Mouse (Mus musculus) retina, adult 2 months (tissue): Measurements from ENCODE around the gene Gtpbp3.
"Not testable (repeated sequence)": the region's sequence is repeated elsewhere in the genome, so short reads cannot be mapped to it uniquely, and the experiment has no call there.

Source experiments
- DNase-seq: peaks from one replicate; pipeline ENCODE4 v3.0.0-alpha.2; 2012; ENCODE audit warnings: low read depth, low spot score

Gene Gtpbp3

GRCm38 (mm10) chr8:71497077-71497645 lies 9.3 kb downstream of the Gtpbp3 start:
- DNase-seq = no peak

- no peak for DNase-seq
Measured at GRCm38 (mm10) chr8:71497881-71498501, 10.1 kb downstream of the Gtpbp3 start.

- DNase-seq = no peak
Measured at GRCm38 (mm10) chr8:71498816-71499690, 11.2 kb downstream of the Gtpbp3 start.

- no peak for DNase-seq
Measured at GRCm38 (mm10) chr8:71504349-71504748, 16.4 kb downstream of the Gtpbp3 start.

- DNase-seq = no peak
Measured at GRCm38 (mm10) chr8:71505326-71505725, 17.4 kb downstream of the Gtpbp3 start.

GRCm38 (mm10) chr8:71505979-71506378 lies 18.1 kb downstream of the Gtpbp3 start:
- DNase-seq = no peak

- peak; percentile 45 for DNase-seq
Measured at GRCm38 (mm10) chr8:71507589-71508104, 19.7 kb downstream of the Gtpbp3 start.

GRCm38 (mm10) chr8:71509316-71509715 lies 21.4 kb downstream of the Gtpbp3 start:
- DNase-seq = no peak

- no peak for DNase-seq
Measured at GRCm38 (mm10) chr8:71511644-71512043, 23.7 kb downstream of the Gtpbp3 start, which contains the start of gene Plvap. Gene Plvap, minus strand, starts transcription at chr8:71511752.

GRCm38 (mm10) chr8:71513018-71513754 lies 25.3 kb downstream of the Gtpbp3 start:
- DNase-seq = no peak

- DNase-seq = no peak
Measured at GRCm38 (mm10) chr8:71515043-71515442, 27.1 kb downstream of the Gtpbp3 start.

GRCm38 (mm10) chr8:71516786-71517185 lies 28.9 kb downstream of the Gtpbp3 start:
- DNase-seq = no peak

GRCm38 (mm10) chr8:71519037-71519825 lies 31.3 kb downstream of the Gtpbp3 start:
- not testable (repeated sequence) for DNase-seq

- peak; percentile 72 for DNase-seq
Measured at GRCm38 (mm10) chr8:71521634-71522033, 33.7 kb downstream of the Gtpbp3 start.

GRCm38 (mm10) chr8:71525226-71526050 lies 37.5 kb downstream of the Gtpbp3 start, which contains the start of gene Ccdc194:
Gene Ccdc194, minus strand, starts transcription at chr8:71525711.
- DNase-seq = no peak

GRCm38 (mm10) chr8:71526272-71526671 lies 38.4 kb downstream of the Gtpbp3 start:
- no peak for DNase-seq

GRCm38 (mm10) chr8:71527162-71527870 lies 39.4 kb downstream of the Gtpbp3 start:
- no peak for DNase-seq

GRCm38 (mm10) chr8:71528362-71529073 lies 40.6 kb downstream of the Gtpbp3 start:
- no peak for DNase-seq
